Mouse (Mus musculus) forebrain, postnatal 0 days (tissue): ENCODE results near the gene Pth2. TPM values are rescaled to one million over a fixed set of nuclear protein-coding genes. Genes with fewer than 3 reads are reported as not detected.

Source experiments
- ATAC-seq: fragments of 200-750 bp; cut with Nextera tagmentation; 2 replicates; pipeline ENCODE4 v1.8.0; 2017; ENCODE audit warnings: mild to moderate bottlenecking, moderate library complexity
- DNase-seq: peaks from one replicate; pipeline ENCODE4 v3.0.0-alpha.2; 2015
- H3K27ac ChIP-seq: fragments of 300-500 bp; sonication (generic); 2 replicates; pipeline ENCODE4 v1.5.1; 2014; ENCODE audit warnings: low read depth, mild to moderate bottlenecking, antibody characterized with exemption, low read length, moderate library complexity, mixed read lengths
- H3K27me3 ChIP-seq: fragments of 300-500 bp; sonication (generic); 2 replicates; pipeline ENCODE4 v1.6.1; 2014; ENCODE audit warnings: mild to moderate bottlenecking, low read length, mixed read lengths; ENCODE audit not compliant: insufficient read depth
- H3K36me3 ChIP-seq: fragments of 300-500 bp; sonication (generic); 2 replicates; pipeline ENCODE4 v1.6.1; 2014; ENCODE audit warnings: mild to moderate bottlenecking, moderate library complexity; ENCODE audit not compliant: insufficient read depth
- H3K4me1 ChIP-seq: fragments of 300-500 bp; sonication (generic); 2 replicates; pipeline ENCODE4 v1.6.1; 2014; ENCODE audit warnings: antibody characterized with exemption; ENCODE audit not compliant: insufficient read depth
- H3K4me2 ChIP-seq: fragments of 300-500 bp; sonication (generic); 2 replicates; pipeline ENCODE4 v1.6.1; 2014; ENCODE audit warnings: low read depth, mild to moderate bottlenecking, moderate library complexity
- H3K4me3 ChIP-seq: fragments of 300-500 bp; sonication (generic); 2 replicates; pipeline ENCODE4 v1.5.1; 2014; ENCODE audit warnings: low read depth, low read length, mixed read lengths
- H3K9ac ChIP-seq: fragments of 300-500 bp; sonication (generic); 2 replicates; pipeline ENCODE4 v1.6.1; 2014; ENCODE audit warnings: mild to moderate bottlenecking
- H3K9me3 ChIP-seq: fragments of 300-500 bp; sonication (generic); 2 replicates; pipeline ENCODE4 v1.6.1; 2016; ENCODE audit warnings: low read length
- CTCF ChIP-seq: sonication (generic); IDR thresholded peaks from 2 replicates; pipeline ENCODE4 v1.5.1; 2016; ENCODE audit warnings: antibody characterized with exemption, control low read depth, low read depth
- WGBS: fragments of 180-500 bp; shearing (Covaris S2); extraction: QIAGEN DNeasy Blood & Tissue Kit; methylation state at CpG from one replicate; pipeline ENCODE4 v1.1.7; 2014; 5-methylcytosine and 5-hydroxymethylcytosine counted together
- polyA plus RNA-seq: library from polyadenylated mRNA; unstranded; fragments of >200 nt; fragmentation: Nextera tagmentation; extraction: Ambion mirVana; gene quantifications from 2 replicates; pipeline ENCODE4 v1.2.1, GENCODE M21; 2015
- total RNA-seq: library from RNA; depleted of rRNA; stranded (reverse); fragments of >200 nt; gene quantifications from 2 replicates; pipeline ENCODE4 v1.2.3, GENCODE M21; 2014

Gene Pth2
- total and polyA plus RNA-seq, 2 experiments from 2014 or later, result 0.48 TPM; not detected in 1

GRCm38 (mm10) chr7:45137171-45138006 lies 43.4 kb upstream of the Pth2 start:
- H3K27ac ChIP-seq, result no peak overlapping the region
- H3K4me3 ChIP-seq, result no peak overlapping the region
- 85% methylated on average over 12 of the region's 12 CpGs for WGBS
- no peaks in the 10 kb centered on the region for H3K4me1 ChIP-seq
- no peak overlapping the region for H3K9ac ChIP-seq
- ATAC-seq, result no peak
- H3K36me3 ChIP-seq, result no peaks in the 10 kb centered on the region
- no peaks in the 10 kb centered on the region for H3K9me3 ChIP-seq
- no peak overlapping the region for H3K4me2 ChIP-seq
- H3K27me3 ChIP-seq, result 0 out of 2 replicates have a peak, but pooled peaks cover 3% of the 10 kb centered on the region
- no peak for TF ChIP-seq CTCF
- no peak for DNase-seq

DNA sequence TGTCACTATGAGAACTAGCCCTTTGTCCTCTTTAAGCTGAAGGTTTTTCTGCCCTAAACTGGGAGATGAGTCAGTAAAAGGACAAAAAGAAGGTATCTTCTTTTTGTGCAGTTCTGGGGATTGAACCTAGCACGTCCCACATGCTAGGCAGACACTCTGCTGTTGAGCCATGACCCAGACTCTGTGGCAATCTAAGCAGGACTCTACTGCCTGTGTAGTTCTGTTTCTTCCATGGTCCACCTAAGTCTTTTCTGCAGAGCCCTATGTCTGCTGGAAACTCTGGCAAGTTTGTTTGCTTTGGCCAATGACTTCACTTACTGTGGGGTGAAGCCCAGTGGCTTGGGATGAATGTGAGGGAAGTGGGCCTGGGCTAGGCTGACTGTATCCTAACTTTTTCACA lies 42.4 kb upstream of the Pth2 start:
- H3K4me2 ChIP-seq, result no peak overlapping the region
- 0 out of 2 replicates have a peak, but pooled peaks cover 3% of the 10 kb centered on the region for H3K27me3 ChIP-seq
- no peak for ATAC-seq
- H3K27ac ChIP-seq, result no peak overlapping the region
- no peaks in the 10 kb centered on the region for H3K36me3 ChIP-seq
- 72% methylated on average over 1 of the region's 1 CpGs for WGBS
- H3K4me1 ChIP-seq, result no peaks in the 10 kb centered on the region
- H3K9ac ChIP-seq, result no peak overlapping the region
- no peak for TF ChIP-seq CTCF
- no peaks in the 10 kb centered on the region for H3K9me3 ChIP-seq
- no peak overlapping the region for H3K4me3 ChIP-seq
- DNase-seq, result no peak

GRCm38 (mm10) chr7:45139904-45140723 lies 40.7 kb upstream of the Pth2 start:
- Histone ChIP-seq H3K4me3 (no peak overlapping the region), H3K27me3 (0 out of 2 replicates have a peak, but pooled peaks cover 3% of the 10 kb centered on the region), H3K9me3 (no peaks in the 10 kb centered on the region), H3K27ac (no peak overlapping the region), H3K9ac (no peak overlapping the region), H3K4me1 (no peaks in the 10 kb centered on the region), H3K36me3 (0 out of 2 replicates have a peak, but pooled peaks cover 5% of the 10 kb centered on the region), H3K4me2 (no peak overlapping the region)
- DNase-seq (no peak), ATAC-seq (no peak)
- 75% methylated on average over 8 of the region's 8 CpGs for WGBS
- no peak for TF ChIP-seq CTCF

- no peak for DNase-seq
- Histone ChIP-seq H3K27ac (no peak overlapping the region), H3K36me3 (0 out of 2 replicates have a peak, but pooled peaks cover 5% of the 10 kb centered on the region), H3K4me1 (no peaks in the 10 kb centered on the region), H3K9ac (no peak overlapping the region), H3K4me2 (no peak overlapping the region), H3K27me3 (0 out of 2 replicates have a peak, but pooled peaks cover 3% of the 10 kb centered on the region), H3K4me3 (no peak overlapping the region), H3K9me3 (no peaks in the 10 kb centered on the region)
- 80% methylated on average over 3 of the region's 3 CpGs for WGBS
- ATAC-seq, result no peak
- no peak for TF ChIP-seq CTCF
These were observed 39.5 kb upstream of the Pth2 start for GRCm38 (mm10) chr7:45141319-45141718.

DNA sequence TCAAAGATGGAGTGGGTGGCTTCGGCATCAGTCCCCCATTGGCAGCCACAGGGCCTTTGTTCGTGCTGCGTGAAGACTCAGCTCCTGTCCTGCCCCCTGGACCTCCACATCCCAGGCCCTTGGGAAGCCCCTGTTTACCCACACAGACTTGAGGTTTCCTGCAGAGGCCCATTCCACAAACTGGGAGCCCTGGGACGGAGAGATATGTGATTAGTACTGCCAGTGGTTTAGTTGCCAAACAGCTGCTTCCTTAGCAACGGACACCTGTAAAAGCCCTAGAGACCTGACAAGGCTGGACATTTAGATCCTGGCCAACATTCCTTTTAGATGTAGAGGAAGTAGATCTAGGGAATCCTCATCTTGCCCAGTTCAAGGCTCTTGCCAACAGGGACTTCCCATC lies 38.9 kb upstream of the Pth2 start:
- no peak for ATAC-seq
- 91% methylated on average over 5 of the region's 5 CpGs for WGBS
- 0 out of 2 replicates have a peak, but pooled peaks cover 5% of the 10 kb centered on the region for H3K36me3 ChIP-seq
- H3K9me3 ChIP-seq, result no peaks in the 10 kb centered on the region
- H3K4me1 ChIP-seq, result no peaks in the 10 kb centered on the region
- H3K4me3 ChIP-seq, result no peak overlapping the region
- H3K9ac ChIP-seq, result no peak overlapping the region
- H3K4me2 ChIP-seq, result no peak overlapping the region
- no peak overlapping the region for H3K27ac ChIP-seq
- TF ChIP-seq CTCF, result no peak
- DNase-seq, result no peak
- 0 out of 2 replicates have a peak, but pooled peaks cover 3% of the 10 kb centered on the region for H3K27me3 ChIP-seq

DNA sequence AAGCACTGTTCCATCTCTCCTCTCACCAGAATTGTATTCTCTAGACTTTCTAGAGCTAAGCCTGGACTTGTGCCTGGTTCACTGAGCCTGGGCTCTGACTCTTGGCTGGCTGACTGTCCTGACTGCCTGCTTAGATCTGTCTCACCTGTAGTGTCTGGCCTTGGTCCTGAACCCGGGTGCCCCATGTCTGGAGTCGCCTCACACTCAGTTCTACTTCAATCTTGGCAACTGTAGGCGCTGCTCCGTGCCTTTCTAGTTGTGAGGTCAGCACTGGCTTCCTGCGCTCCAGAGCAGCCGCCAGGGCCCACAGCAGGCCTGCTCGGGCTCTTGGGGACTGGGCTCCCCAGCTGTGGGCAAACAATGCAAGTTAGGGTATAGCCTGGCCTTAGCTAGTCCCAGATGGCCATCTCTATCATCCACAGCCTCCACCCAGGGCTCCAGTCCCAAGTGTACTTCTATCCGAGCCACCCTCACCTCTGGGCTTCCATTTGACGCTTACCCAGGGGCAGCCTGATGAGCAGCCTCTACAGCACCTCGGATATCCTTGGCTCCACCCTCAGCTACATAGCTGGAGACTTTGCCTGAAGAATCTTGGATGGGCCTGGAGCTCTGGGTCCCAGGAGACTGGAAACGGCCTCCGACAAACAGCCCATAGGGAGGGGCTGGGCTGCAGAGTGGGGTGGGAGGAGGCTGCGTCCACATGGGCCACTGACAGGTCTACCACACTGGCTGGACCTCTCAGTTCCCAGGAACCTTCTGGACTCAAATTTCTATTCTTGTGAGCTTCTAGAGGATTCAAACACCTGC lies 36.2 kb upstream of the Pth2 start:
- Histone ChIP-seq H3K27me3 (no peaks in the 10 kb centered on the region), H3K36me3 (0 out of 2 replicates have a peak, but pooled peaks cover 5% of the 10 kb centered on the region), H3K9me3 (no peaks in the 10 kb centered on the region), H3K4me2 (no peak overlapping the region), H3K4me3 (no peak overlapping the region), H3K27ac (no peak overlapping the region), H3K9ac (no peak overlapping the region), H3K4me1 (no peaks in the 10 kb centered on the region)
- WGBS, result 91% methylated on average over 13 of the region's 13 CpGs
- ATAC-seq (no peak), DNase-seq (no peak)
- no peak for TF ChIP-seq CTCF
